Mouse (Mus musculus) bone marrow macrophage, adult 2 months (primary cell): Measurements from ENCODE around the gene Phf2.

Experiments
- CTCF ChIP-seq: IDR thresholded peaks from 2 replicates; pipeline ENCODE4 v1.5.1; 2012; ENCODE audit warnings: low read depth, mild to moderate bottlenecking, low read length, moderate library complexity
- POLR2A ChIP-seq: IDR thresholded peaks from 2 replicates; pipeline ENCODE4 v1.6.1; 2012; ENCODE audit warnings: mild to moderate bottlenecking, low read depth, low read length, borderline replicate concordance

GRCm38 (mm10) chr13:48843530-48843929 lies 27.4 kb downstream of the Phf2 start:
- TF ChIP-seq CTCF (no peak), POLR2A (no peak)
